In genomic region chr1:165589280-165590048, GRCm38 (mm10) we compare ENCODE assay signal across 9 mouse cellular contexts. TPM values are rescaled to one million over a fixed set of nuclear protein-coding genes. Genes with fewer than 3 reads are reported as not detected.
DNase-seq lines count a peak whose midpoint lies in the region; ATAC-seq lines count a peak whose summit lies in the region.
"Had no signal": no experiment of that assay in that cellular context is flagged by ENCODE, and none has a peak within 500 bp of the region (broad histone marks: within the 10 kb centered on the region; RNA-seq: fewer than 3 reads in every experiment).

No protein-coding gene starts in this region.

- H3K27me3 ChIP-seq in intestine, embryonic 16.5 days (replicated peaks; ENCODE audit: control insufficient read depth, insufficient read depth, low read length): no peaks in the 10 kb centered on the region
- H3K27me3 ChIP-seq in lung, embryonic 16.5 days (ENCODE audit: control insufficient read depth, insufficient read depth, low read depth, low read length): no peaks in the 10 kb centered on the region
- H3K27me3 ChIP-seq: midbrain, embryonic 12.5 days had no signal

- peak overlapping the region; percentile 68 for H3K27ac ChIP-seq in intestine, embryonic 16.5 days (ENCODE audit: low read length)
- H3K27ac ChIP-seq in lung, embryonic 16.5 days (ENCODE audit: low read length): peak overlapping the region; percentile 88
- H3K27ac ChIP-seq: midbrain, embryonic 12.5 days had no signal

- H3K4me1 ChIP-seq in intestine, embryonic 16.5 days (ENCODE audit: control insufficient read depth, insufficient read depth, low read length): peaks cover 14% of the 10 kb centered on the region
- H3K4me1 ChIP-seq in lung, embryonic 16.5 days (replicated peaks; ENCODE audit: control insufficient read depth, insufficient read depth, low read length): peaks cover 47% of the 10 kb centered on the region
- H3K4me1 ChIP-seq: midbrain, embryonic 12.5 days had no signal

- H3K4me3 ChIP-seq in intestine, embryonic 16.5 days (ENCODE audit: low read length): no peak overlapping the region
- H3K4me3 ChIP-seq in lung, embryonic 16.5 days (ENCODE audit: low read length): no peak overlapping the region
- H3K4me3 ChIP-seq: midbrain, embryonic 12.5 days had no signal

- ATAC-seq in intestine, embryonic 16.5 days: peak; percentile 65
- peak; percentile 91 for ATAC-seq in lung, embryonic 16.5 days (ENCODE audit: low read depth)

- no peaks in the 10 kb centered on the region for H3K9me3 ChIP-seq in intestine, embryonic 16.5 days (ENCODE audit: control insufficient read depth, low read length)
- H3K9me3 ChIP-seq in lung, embryonic 16.5 days (ENCODE audit: control insufficient read depth, low read length): no peaks in the 10 kb centered on the region
- H3K9me3 ChIP-seq: midbrain, embryonic 12.5 days had no signal

- peak; percentile 28 for DNase-seq in A20 (ENCODE audit: low read depth, low spot score)
- DNase-seq in adrenal gland, adult 8-10 months: peak; percentile 19
- peak; percentile 43 for DNase-seq in gastrocnemius, postnatal 10 days
- no peak for DNase-seq in urinary bladder, adult 2 months (ENCODE audit: low spot score)
- DNase-seq in cerebellum, adult 8-10 months: no peak
- DNase-seq in urinary bladder, postnatal 10 days (ENCODE audit: low spot score): no peak

- H3K4me2 ChIP-seq in intestine, embryonic 16.5 days (ENCODE audit: low read depth, low read length): no peak overlapping the region
- peak overlapping the region; percentile 26; the same call in 1 of the 2 replicates for H3K4me2 ChIP-seq in lung, embryonic 16.5 days (ENCODE audit: low read depth, low read length)
- H3K4me2 ChIP-seq: midbrain, embryonic 12.5 days had no signal

- 38% methylated on average over 10 of the region's 10 CpGs for WGBS in intestine, embryonic 16.5 days
- WGBS in lung, embryonic 16.5 days: 20% methylated on average over 10 of the region's 10 CpGs

- 0 out of 2 replicates have a peak, but pooled peaks cover 6% of the 10 kb centered on the region for H3K36me3 ChIP-seq in intestine, embryonic 16.5 days (ENCODE audit: control insufficient read depth, insufficient read depth, low read length)
- peaks cover 15% of the 10 kb centered on the region for H3K36me3 ChIP-seq in lung, embryonic 16.5 days (ENCODE audit: control insufficient read depth, insufficient read depth, low read length)

- H3K9ac ChIP-seq in intestine, embryonic 16.5 days (ENCODE audit: low read depth, low read length): no peak overlapping the region
- H3K9ac ChIP-seq in lung, embryonic 16.5 days (ENCODE audit: low read length): no peak overlapping the region
- H3K9ac ChIP-seq: midbrain, embryonic 12.5 days had no signal

RNA-seq across cellular contexts. Expression of gene Mpzl1, which starts 44.9 kb away (rescaled TPM):
- 10 to 100 TPM; 14.6 to 25.4 (median 22.3) TPM for total RNA-seq in adrenal gland, adult 8-10 months (2022)
- total RNA-seq in gastrocnemius, postnatal 10 days (2021): 10 to 100 TPM; 34.6 to 46.9 TPM
- polyA plus RNA-seq in intestine, embryonic 16.5 days (2015; fragmentation: Nextera tagmentation; extraction: Ambion mirVana): 103 and 110 TPM in 2 replicates
- polyA plus RNA-seq in lung, embryonic 16.5 days (2015; fragmentation: Nextera tagmentation; extraction: Ambion mirVana): 176 and 183 TPM in 2 replicates
- 77.7 and 84.2 TPM in 2 replicates for polyA plus RNA-seq in urinary bladder, adult 2 months (2012; rRNA removed)

Comparison
In these comparisons a context has a peak if more than half of its experiments do, and no peak if none do; other contexts are left out.
1. DNase-seq: peak in A20 (single experiment), adrenal gland, adult 8-10 months (single experiment) and gastrocnemius, postnatal 10 days (single experiment); none in urinary bladder, adult 2 months (single experiment), cerebellum, adult 8-10 months (single experiment) and urinary bladder, postnatal 10 days (single experiment).